Mouse (Mus musculus): ENCODE data around the gene Gca.
"Not testable (repeated sequence)": the region's sequence is repeated elsewhere in the genome, so short reads cannot be mapped to it uniquely, and the experiment has no call there.

Gca gene

DNA sequence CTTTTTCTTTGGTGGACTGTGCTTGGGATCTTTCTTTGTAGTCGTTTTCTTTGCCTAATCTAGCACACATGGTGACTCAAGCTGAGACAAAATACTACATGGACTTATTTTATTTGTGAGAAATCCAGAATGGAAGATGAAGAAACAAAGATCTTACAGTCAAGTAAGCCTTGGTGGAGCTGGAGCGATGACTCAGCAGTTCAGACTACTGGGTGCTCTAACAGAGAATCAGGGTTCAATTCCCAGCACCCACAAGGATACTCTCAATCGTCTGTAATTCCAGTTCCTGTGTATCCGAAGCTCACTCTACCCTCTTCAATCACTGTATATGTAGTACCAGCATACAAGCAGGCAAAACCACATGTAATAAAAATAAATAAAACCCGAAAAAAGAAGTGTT, 6.2 kb downstream of the Gca start:
- DNase-seq (ENCODE audit: low read depth): no peak

- no peak for DNase-seq (ENCODE audit: low read depth)
Measured at GRCm38 (mm10) chr2:62670767-62671166, 6.7 kb downstream of the Gca start.

DNA sequence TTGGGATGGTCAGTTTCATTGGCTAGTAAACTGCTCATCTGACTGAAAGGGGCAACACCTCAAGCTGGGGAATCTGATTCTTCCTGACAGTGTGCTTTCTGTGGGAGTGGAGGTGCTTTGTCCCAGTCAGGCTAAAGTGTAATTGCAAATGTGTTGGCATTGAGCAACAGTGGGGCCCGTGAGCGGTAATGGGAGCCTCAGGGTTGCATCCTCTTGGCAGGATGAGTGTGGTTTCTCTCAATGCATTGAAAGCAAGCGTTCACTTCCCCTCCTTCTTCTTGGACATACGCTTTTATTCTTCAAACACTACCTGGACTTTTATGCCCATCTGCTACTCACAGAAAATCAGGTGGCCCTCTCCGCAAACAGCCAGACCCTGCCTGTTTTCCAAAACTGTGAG, 8.7 kb downstream of the Gca start:
- DNase-seq (ENCODE audit: low read depth): peak; percentile 36

DNA sequence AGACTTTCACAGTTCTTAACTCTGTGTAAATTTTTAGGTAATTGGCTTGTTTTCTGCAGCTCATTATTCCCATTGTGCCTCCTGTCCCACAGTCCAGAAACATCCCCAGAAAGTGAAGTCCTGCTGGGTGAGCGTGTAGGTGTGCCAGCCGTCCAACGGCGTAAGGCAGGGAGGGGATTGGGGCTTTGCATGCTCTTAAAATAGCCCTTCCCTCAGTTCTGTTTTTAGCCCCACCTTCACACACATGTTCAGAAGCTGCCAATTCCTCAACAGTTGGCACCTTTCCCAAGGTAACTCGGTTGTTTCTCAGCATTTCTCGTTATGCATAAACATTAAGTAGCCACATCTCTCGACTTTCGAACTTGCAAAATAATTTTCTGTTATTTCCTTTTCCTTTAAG, 17.6 kb downstream of the Gca start:
- DNase-seq (ENCODE audit: low read depth): no peak

- peak; percentile 65 for DNase-seq (ENCODE audit: low read depth)
Measured at GRCm38 (mm10) chr2:62684989-62685595, 21.0 kb downstream of the Gca start.

- DNase-seq (ENCODE audit: low read depth): peak; percentile 36
Measured at GRCm38 (mm10) chr2:62685934-62686333, 21.8 kb downstream of the Gca start.

DNA sequence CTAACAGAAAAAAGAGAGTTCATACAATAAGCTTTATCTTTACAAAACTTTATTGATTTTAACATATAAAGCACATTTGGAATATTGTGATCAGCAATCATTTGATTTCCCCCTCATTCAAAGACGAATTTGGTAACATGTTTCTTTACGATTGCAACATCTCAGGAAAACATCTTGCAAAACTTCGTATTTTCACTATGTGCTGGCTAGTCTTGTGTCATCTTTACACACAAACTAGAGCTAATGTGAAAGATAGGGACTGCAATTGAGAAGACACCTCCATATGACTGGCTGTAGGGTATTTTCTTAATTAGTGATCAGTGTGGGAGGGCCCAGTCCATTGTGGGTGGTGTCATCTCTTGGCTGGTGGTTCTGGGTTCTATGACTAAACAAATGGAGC, 42.2 kb downstream of the Gca start:
- DNase-seq (ENCODE audit: low read depth): peak; percentile 31

DNA sequence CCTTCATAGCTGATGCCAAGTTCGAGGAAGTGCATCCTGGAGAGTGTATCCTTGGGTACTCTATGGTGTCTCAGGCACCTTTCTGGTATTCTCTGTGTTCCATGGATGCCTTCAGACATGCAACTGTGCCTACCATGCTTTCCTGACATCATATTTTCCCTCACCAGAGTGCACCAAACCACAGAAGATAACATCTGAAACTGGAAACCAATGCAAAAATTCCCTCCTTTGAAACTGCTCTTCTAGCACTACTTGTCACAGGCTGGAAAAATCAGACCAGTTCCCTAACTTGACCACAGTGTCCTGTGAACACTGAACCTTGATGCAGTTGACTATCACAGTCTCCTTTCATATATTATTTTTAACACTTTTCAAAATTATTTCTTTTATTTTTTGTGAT, 45.5 kb downstream of the Gca start:
- DNase-seq (ENCODE audit: low read depth): peak; percentile 50

- not testable (repeated sequence) for DNase-seq (ENCODE audit: low read depth)
Measured at GRCm38 (mm10) chr2:62714362-62714761, 50.3 kb downstream of the Gca start.

DNA sequence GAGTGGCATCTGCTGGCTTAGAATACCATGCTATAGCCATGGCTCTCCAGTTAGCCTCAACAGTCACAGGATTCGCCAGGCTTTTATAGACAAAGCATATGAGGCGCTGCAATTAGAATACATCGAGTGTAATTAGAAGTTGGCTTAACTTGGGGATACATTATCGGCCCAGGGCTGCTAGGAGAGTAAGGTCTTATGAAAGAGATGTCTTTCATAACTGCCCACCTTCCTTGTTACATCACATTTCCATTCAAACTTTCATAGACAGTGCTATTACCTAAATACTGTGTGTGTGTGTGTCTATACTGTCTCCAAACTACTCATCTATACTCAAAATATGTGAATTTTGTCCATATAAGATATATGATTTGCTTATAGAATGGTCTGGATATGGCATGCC, 51.2 kb downstream of the Gca start:
- DNase-seq (ENCODE audit: low read depth): no peak

GRCm38 (mm10) chr2:62717270-62717669, 53.2 kb downstream of the Gca start:
- no peak for DNase-seq (ENCODE audit: low read depth)

- DNase-seq (ENCODE audit: low read depth): no peak
Measured at GRCm38 (mm10) chr2:62718411-62718810, 54.3 kb downstream of the Gca start.

DNA sequence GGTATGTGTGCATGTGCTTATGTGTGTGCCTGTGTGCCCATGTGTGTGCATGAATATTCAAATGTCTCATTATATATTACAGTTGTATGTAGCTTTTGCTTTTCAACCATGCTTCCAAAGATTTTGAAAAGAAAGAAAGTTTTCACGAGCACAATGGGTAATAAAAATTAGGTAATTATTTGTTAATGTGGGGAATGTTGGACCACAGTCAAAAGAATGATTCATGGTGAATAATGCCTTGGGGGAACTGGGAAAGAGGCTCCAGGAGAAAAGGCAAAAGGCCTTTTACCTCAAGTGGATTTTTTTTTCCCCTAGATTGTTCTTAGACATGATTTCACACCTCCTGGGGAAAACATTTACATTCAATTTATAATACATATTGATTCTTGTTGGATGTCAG, 61.9 kb downstream of the Gca start:
- DNase-seq (ENCODE audit: low read depth): no peak

DNA sequence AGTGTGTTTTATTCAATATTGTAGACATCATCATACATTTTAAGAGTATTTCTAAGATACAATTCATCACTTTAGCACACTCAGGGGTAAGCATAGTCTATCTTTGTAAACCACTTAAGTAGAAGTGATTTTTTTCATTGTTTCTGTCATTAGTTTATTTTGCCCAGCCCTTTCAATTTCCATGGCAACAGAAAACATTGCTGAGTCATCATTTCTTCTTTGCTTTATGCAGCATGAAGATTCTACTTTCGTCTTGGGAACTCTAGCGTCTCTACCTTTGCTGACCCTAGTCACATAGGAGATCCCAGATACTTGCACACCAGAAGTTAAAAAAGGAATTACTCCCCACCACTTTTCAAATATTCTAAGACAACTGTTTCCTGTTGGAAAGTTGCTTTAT, 63.6 kb downstream of the Gca start:
- DNase-seq (ENCODE audit: low read depth): no peak

- DNase-seq (ENCODE audit: low read depth): no peak
Measured at GRCm38 (mm10) chr2:62730671-62731070, 66.6 kb downstream of the Gca start.

GRCm38 (mm10) chr2:62743098-62743497, 79.0 kb downstream of the Gca start:
- DNase-seq (ENCODE audit: low read depth): no peak
